Mouse (Mus musculus): ENCODE results near the gene Bag6. TPM values are rescaled to one million over a fixed set of nuclear protein-coding genes. Genes with fewer than 3 reads are reported as not detected.

The Bag6 gene
- polyA plus RNA-seq (2015; fragmentation: Nextera tagmentation; extraction: Ambion mirVana) = 37.4 and 46.0 TPM in 2 replicates

- Histone ChIP-seq H3K4me2 (replicated peaks; ENCODE audit: low read depth) (peak within 1 kb of the TSS; percentile 68), H3K9me3 (ENCODE audit: control insufficient read depth) (no peaks in the 10 kb centered on the region), H3K27ac (ENCODE audit: low read depth, low read length) (peak within 1 kb of the TSS; percentile 84), H3K9ac (ENCODE audit: low read depth, low read length) (peak within 1 kb of the TSS; percentile 75), H3K36me3 (ENCODE audit: control insufficient read depth, insufficient read depth) (peaks cover 21% of the 10 kb centered on the region), H3K4me3 (ENCODE audit: low read depth, low read length) (peak within 1 kb of the TSS; percentile 73), H3K27me3 (replicated peaks; ENCODE audit: control insufficient read depth, insufficient read depth, low read length) (no peaks in the 10 kb centered on the region), H3K4me1 (replicated peaks; ENCODE audit: control insufficient read depth, insufficient read depth, low read length) (0 out of 2 replicates have a peak, but pooled peaks cover 5% of the 10 kb centered on the region)
- TF ChIP-seq CTCF (IDR thresholded peaks at IDR 0.05; ENCODE audit: low read depth) = 0 out of 2 replicates have a peak, but pooled peaks have one; percentile 20
- under 1% methylated on average over 66 of the region's 66 CpGs for WGBS
- ATAC-seq = peak; percentile 91
Measured at GRCm38 (mm10) chr17:35134801-35135590, at the start of gene Bag6. TSS of gene Bag6 (plus strand) at chr17:35135178.

DNA sequence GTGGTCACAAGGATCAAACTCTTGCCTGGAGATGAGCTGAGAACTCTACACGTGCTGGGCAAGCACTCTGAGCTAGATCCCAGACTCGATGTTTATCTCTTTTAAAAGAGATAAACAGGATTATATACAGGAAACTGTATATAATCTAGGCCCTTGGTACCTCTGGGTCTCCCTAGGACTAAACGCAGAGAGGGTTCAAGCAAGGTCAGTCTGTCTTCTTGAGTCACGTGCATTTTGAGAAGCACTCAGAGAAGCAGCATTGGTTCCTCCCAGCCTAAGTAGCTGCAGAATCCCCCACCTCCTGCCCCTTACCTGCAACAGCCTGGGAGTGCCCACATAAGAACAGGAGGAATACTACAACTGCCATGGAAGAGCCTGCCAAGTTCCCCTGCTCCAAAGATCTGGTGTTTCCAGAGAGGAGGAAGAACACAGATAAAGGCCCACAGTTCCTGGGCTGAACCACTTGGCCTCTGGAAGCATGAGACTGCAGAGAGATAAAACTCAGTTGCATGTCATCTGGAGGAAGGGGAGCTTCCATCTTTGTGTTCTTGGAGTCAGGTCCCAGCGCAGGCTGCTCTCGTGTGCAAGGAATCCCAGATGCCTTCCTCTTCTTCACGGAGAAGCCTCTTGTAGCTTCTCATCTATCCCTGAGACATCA, 49.6 kb upstream of the Bag6 start, which contains the start of gene Ly6g6f:
TSS of gene Ly6g6f (minus strand) at position 403 of the 658 bp plus-strand sequence.
- Histone ChIP-seq H3K27ac (ENCODE audit: low read depth, low read length) (no peak within 1 kb of the TSS), H3K4me2 (replicated peaks; ENCODE audit: low read depth) (no peak within 1 kb of the TSS), H3K36me3 (ENCODE audit: control insufficient read depth, insufficient read depth) (no peaks in the 10 kb centered on the region), H3K4me3 (ENCODE audit: low read depth, low read length) (no peak within 1 kb of the TSS), H3K9me3 (ENCODE audit: control insufficient read depth) (no peaks in the 10 kb centered on the region), H3K27me3 (replicated peaks; ENCODE audit: control insufficient read depth, insufficient read depth, low read length) (no peaks in the 10 kb centered on the region), H3K4me1 (replicated peaks; ENCODE audit: control insufficient read depth, insufficient read depth, low read length) (peaks cover 8% of the 10 kb centered on the region; the same call in 1 of the 2 replicates), H3K9ac (ENCODE audit: low read depth, low read length) (no peak within 1 kb of the TSS)
- no peak for TF ChIP-seq CTCF (IDR thresholded peaks at IDR 0.05; ENCODE audit: low read depth)
- 59% methylated on average over 7 of the region's 7 CpGs for WGBS
- no peak for ATAC-seq

DNA sequence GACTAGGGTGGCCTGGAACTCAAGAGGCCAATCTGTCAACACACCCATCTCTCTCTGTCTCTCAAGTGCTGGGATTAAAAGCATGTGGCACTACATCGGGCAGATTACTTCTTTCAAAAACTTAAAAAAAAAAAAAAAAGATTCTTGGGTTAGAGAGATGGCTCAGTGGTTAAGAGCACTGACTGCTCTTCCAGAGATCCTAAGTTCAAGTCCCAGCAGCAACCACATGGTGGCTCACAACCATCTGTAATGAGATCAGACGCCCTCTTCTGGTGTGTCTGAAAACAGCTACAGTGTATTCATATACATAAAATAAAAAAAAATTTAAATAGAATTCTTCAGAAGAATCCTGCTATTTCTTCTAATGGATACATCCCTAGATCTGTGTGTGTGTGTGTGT, 46.8 kb upstream of the Bag6 start:
- 48% methylated on average over 2 of the region's 2 CpGs for WGBS
- Histone ChIP-seq H3K9me3 (ENCODE audit: control insufficient read depth) (no peaks in the 10 kb centered on the region), H3K4me2 (replicated peaks; ENCODE audit: low read depth) (no peak overlapping the region), H3K4me3 (ENCODE audit: low read depth, low read length) (no peak overlapping the region), H3K4me1 (replicated peaks; ENCODE audit: control insufficient read depth, insufficient read depth, low read length) (peaks cover 8% of the 10 kb centered on the region; the same call in 1 of the 2 replicates), H3K27me3 (replicated peaks; ENCODE audit: control insufficient read depth, insufficient read depth, low read length) (no peaks in the 10 kb centered on the region), H3K36me3 (ENCODE audit: control insufficient read depth, insufficient read depth) (peaks cover 23% of the 10 kb centered on the region), H3K9ac (ENCODE audit: low read depth, low read length) (no peak overlapping the region), H3K27ac (ENCODE audit: low read depth, low read length) (no peak overlapping the region)
- peak; percentile 62 for TF ChIP-seq CTCF (IDR thresholded peaks at IDR 0.05; ENCODE audit: low read depth)
- no peak for ATAC-seq

- Histone ChIP-seq H3K9ac (ENCODE audit: low read depth, low read length) (peak within 1 kb of the TSS; percentile 78), H3K9me3 (ENCODE audit: control insufficient read depth) (no peaks in the 10 kb centered on the region), H3K36me3 (ENCODE audit: control insufficient read depth, insufficient read depth) (peaks cover 32% of the 10 kb centered on the region), H3K4me1 (replicated peaks; ENCODE audit: control insufficient read depth, insufficient read depth, low read length) (peaks cover 8% of the 10 kb centered on the region; the same call in 1 of the 2 replicates), H3K4me3 (ENCODE audit: low read depth, low read length) (peak within 1 kb of the TSS; percentile 64), H3K4me2 (replicated peaks; ENCODE audit: low read depth) (peak within 1 kb of the TSS; percentile 75), H3K27me3 (replicated peaks; ENCODE audit: control insufficient read depth, insufficient read depth, low read length) (no peaks in the 10 kb centered on the region), H3K27ac (ENCODE audit: low read depth, low read length) (peak within 1 kb of the TSS; percentile 91)
- peak; percentile 98 for ATAC-seq
- WGBS = 2% methylated on average over 67 of the region's 67 CpGs
- TF ChIP-seq CTCF (IDR thresholded peaks at IDR 0.05; ENCODE audit: low read depth) = peak; percentile 32
Measured at GRCm38 (mm10) chr17:35088825-35089644, 45.9 kb upstream of the Bag6 start, which contains the start of gene Abhd16a. TSS of gene Abhd16a (plus strand) at chr17:35089263.

DNA sequence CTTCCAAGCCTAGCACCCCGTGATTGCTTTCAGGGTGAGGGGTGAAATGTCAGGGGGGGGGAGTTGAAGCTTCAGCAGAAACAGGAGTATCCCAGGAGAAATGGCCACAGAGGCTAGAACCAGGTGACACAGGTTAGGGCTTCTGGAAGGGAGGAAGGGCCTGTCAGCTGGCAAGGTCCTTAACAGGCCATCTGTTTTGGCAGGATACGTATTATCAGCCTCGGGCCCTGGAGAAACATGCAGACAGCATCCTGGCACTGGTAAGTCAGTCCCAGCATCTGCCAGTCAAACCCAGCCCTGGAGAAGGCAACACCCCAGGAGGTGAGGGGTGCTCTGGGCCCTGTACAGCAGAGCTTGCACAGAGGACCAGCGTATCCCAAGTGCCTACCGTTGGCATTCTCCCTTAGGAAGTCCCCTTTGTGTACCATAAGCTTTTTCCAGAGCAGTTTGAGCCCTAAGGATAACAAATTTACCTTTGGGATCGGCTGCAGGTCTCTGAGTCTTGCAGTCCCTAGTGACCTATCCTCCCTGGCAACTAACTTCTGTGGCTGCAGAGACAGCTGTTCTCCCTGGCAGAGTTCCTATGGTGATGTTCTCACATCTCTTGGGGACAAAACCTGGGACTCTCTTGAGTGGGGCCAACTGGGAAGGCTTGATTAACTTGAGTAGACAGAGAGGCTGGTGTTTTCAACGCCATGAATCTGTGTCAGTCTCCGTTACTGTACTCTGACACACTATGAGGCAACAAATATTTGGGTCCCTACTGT, 44.6 kb upstream of the Bag6 start:
- H3K36me3 ChIP-seq (ENCODE audit: control insufficient read depth, insufficient read depth) = peaks cover 44% of the 10 kb centered on the region
- H3K9me3 ChIP-seq (ENCODE audit: control insufficient read depth) = no peaks in the 10 kb centered on the region
- H3K9ac ChIP-seq (ENCODE audit: low read depth, low read length) = peak overlapping the region; percentile 53; the same call in 1 of the 2 replicates
- peaks cover 8% of the 10 kb centered on the region; the same call in 1 of the 2 replicates for H3K4me1 ChIP-seq (replicated peaks; ENCODE audit: control insufficient read depth, insufficient read depth, low read length)
- WGBS = 59% methylated on average over 8 of the region's 8 CpGs
- no peak for ATAC-seq
- no peaks in the 10 kb centered on the region for H3K27me3 ChIP-seq (replicated peaks; ENCODE audit: control insufficient read depth, insufficient read depth, low read length)
- H3K27ac ChIP-seq (ENCODE audit: low read depth, low read length) = peak overlapping the region; percentile 54; the same call in 1 of the 2 replicates
- H3K4me2 ChIP-seq (replicated peaks; ENCODE audit: low read depth) = peak overlapping the region; percentile 75
- no peak for TF ChIP-seq CTCF (IDR thresholded peaks at IDR 0.05; ENCODE audit: low read depth)
- H3K4me3 ChIP-seq (ENCODE audit: low read depth, low read length) = peak overlapping the region; percentile 64

All from intestine, postnatal 0 days (tissue).